Mouse (Mus musculus): Measurements from ENCODE around the gene Gsdme.

- TF ChIP-seq CTCF (IDR thresholded peaks at IDR 0.05; ENCODE audit: low read depth) (no peak), EP300 (optimal IDR thresholded peaks at IDR 0.05) (no peak)
Measured at GRCm38 (mm10) chr6:50262310-50262709, 1.4 kb downstream of the Gsdme start.

Measured in stomach, postnatal 0 days (tissue).